21 mouse cellular contexts compared by ENCODE assay signal in the genomic region with DNA sequence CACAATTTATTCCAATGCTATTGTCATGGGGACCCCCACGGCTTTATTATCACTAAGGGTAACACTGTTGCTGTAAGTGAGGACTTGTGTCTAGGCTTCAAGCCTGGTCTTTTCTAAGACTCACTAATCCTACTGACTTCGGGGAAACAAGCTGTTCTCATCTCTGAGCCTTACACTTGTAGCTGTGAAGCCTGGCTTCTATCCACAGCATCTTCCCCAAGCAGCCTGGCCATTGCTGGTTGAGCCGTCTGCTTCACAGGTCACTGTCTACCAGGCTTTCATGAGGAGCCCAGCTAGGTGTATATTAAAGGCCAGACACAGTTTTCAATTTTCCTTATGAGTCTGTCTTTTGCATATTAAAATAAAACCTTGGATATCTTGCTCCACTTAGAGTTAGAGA.
DNase-seq lines count a peak whose midpoint lies in the region; ATAC-seq and TF ChIP-seq lines count a peak whose summit lies in the region.
"Had no signal": no experiment of that assay in that cellular context is flagged by ENCODE, and none has a peak within 500 bp of the region (broad histone marks: within the 10 kb centered on the region; RNA-seq: fewer than 3 reads in every experiment).

No protein-coding gene starts in this region.

- no peaks in the 10 kb centered on the region for H3K36me3 ChIP-seq in forebrain, postnatal 0 days (ENCODE audit: insufficient read depth)
- H3K36me3 ChIP-seq in forebrain, embryonic 14.5 days (ENCODE audit: control insufficient read depth, insufficient read depth, low read length) = no peaks in the 10 kb centered on the region
- H3K36me3 ChIP-seq in hindbrain, postnatal 0 days (ENCODE audit: insufficient read depth, low read length) = no peaks in the 10 kb centered on the region
- no peaks in the 10 kb centered on the region for H3K36me3 ChIP-seq in hindbrain, embryonic 12.5 days
- H3K36me3 ChIP-seq: embryonic facial prominence, embryonic 12.5 days; embryonic facial prominence, embryonic 15.5 days; heart, embryonic 10.5 days; heart, embryonic 13.5 days; intestine, embryonic 15.5 days had no signal

- H3K9ac ChIP-seq in forebrain, postnatal 0 days = no peak overlapping the region
- H3K9ac ChIP-seq in forebrain, embryonic 14.5 days (ENCODE audit: low read length) = no peak overlapping the region
- H3K9ac ChIP-seq in hindbrain, postnatal 0 days (replicated peaks; ENCODE audit: low read length) = no peak overlapping the region
- H3K9ac ChIP-seq in hindbrain, embryonic 12.5 days = no peak overlapping the region
- H3K9ac ChIP-seq: embryonic facial prominence, embryonic 12.5 days; embryonic facial prominence, embryonic 15.5 days; heart, embryonic 13.5 days; hindbrain, embryonic 14.5 days; intestine, embryonic 15.5 days had no signal

- 60% methylated on average over 3 of the region's 3 CpGs for WGBS in forebrain, postnatal 0 days
- WGBS in forebrain, embryonic 14.5 days = 83% methylated on average over 3 of the region's 3 CpGs
- 58% methylated on average over 3 of the region's 3 CpGs for WGBS in hindbrain, postnatal 0 days
- 82% methylated on average over 3 of the region's 3 CpGs for WGBS in hindbrain, embryonic 12.5 days

- H3K4me1 ChIP-seq in forebrain, postnatal 0 days (ENCODE audit: insufficient read depth) = no peaks in the 10 kb centered on the region
- no peaks in the 10 kb centered on the region for H3K4me1 ChIP-seq in forebrain, embryonic 14.5 days (ENCODE audit: control insufficient read depth, insufficient read depth, low read length)
- no peaks in the 10 kb centered on the region for H3K4me1 ChIP-seq in hindbrain, postnatal 0 days (ENCODE audit: insufficient read depth, low read length)
- 0 out of 2 replicates have a peak, but pooled peaks cover 3% of the 10 kb centered on the region for H3K4me1 ChIP-seq in hindbrain, embryonic 12.5 days
- H3K4me1 ChIP-seq: embryonic facial prominence, embryonic 12.5 days; embryonic facial prominence, embryonic 15.5 days; heart, embryonic 10.5 days; heart, embryonic 13.5 days; intestine, embryonic 15.5 days had no signal

- H3K4me3 ChIP-seq in forebrain, postnatal 0 days (ENCODE audit: low read depth, low read length) = no peak overlapping the region
- no peak overlapping the region for H3K4me3 ChIP-seq in forebrain, embryonic 14.5 days (ENCODE audit: low read depth, low read length)
- H3K4me3 ChIP-seq in hindbrain, postnatal 0 days (ENCODE audit: low read length) = no peak overlapping the region
- no peak overlapping the region for H3K4me3 ChIP-seq in hindbrain, embryonic 12.5 days
- H3K4me3 ChIP-seq: embryonic facial prominence, embryonic 12.5 days; embryonic facial prominence, embryonic 15.5 days; heart, adult 2 months; heart, embryonic 10.5 days; heart, embryonic 13.5 days; intestine, embryonic 15.5 days had no signal

- no peak for TF ChIP-seq CTCF in forebrain, postnatal 0 days (IDR thresholded peaks at IDR 0.05; ENCODE audit: low read depth)
- no peak for TF ChIP-seq CTCF in hindbrain, postnatal 0 days (IDR thresholded peaks at IDR 0.05; ENCODE audit: low read depth)

- H3K9me3 ChIP-seq in forebrain, postnatal 0 days (ENCODE audit: low read length) = no peaks in the 10 kb centered on the region
- H3K9me3 ChIP-seq in forebrain, embryonic 14.5 days (replicated peaks; ENCODE audit: control insufficient read depth, low read length) = no peaks in the 10 kb centered on the region
- H3K9me3 ChIP-seq in hindbrain, postnatal 0 days (ENCODE audit: low read length) = no peaks in the 10 kb centered on the region
- H3K9me3 ChIP-seq in hindbrain, embryonic 12.5 days (replicated peaks) = no peaks in the 10 kb centered on the region
- H3K9me3 ChIP-seq: embryonic facial prominence, embryonic 12.5 days; embryonic facial prominence, embryonic 15.5 days; G1E; heart, embryonic 10.5 days; heart, embryonic 13.5 days; intestine, embryonic 15.5 days had no signal

- DNase-seq in cerebellum, adult 9-10 months = peak; percentile 32
- no peak for DNase-seq in cerebellum, adult 9-11 months
- DNase-seq in forebrain, postnatal 0 days = no peak
- DNase-seq in forebrain, embryonic 14.5 days (ENCODE audit: low spot score) = no peak
- DNase-seq in hindbrain, postnatal 0 days (ENCODE audit: low spot score) = no peak
- DNase-seq: adrenal gland, postnatal 10 days; adrenal gland, postnatal 36 days; gastrocnemius, postnatal 25 days; heart, adult 2 months; heart, postnatal 14 days; kidney, adult 11 months; kidney, adult 8-10 months had no signal

- no peak overlapping the region for H3K4me2 ChIP-seq in forebrain, postnatal 0 days (ENCODE audit: low read depth)
- no peak overlapping the region for H3K4me2 ChIP-seq in forebrain, embryonic 14.5 days (ENCODE audit: low read length)
- H3K4me2 ChIP-seq in hindbrain, postnatal 0 days (ENCODE audit: low read depth, low read length) = no peak overlapping the region
- H3K4me2 ChIP-seq in hindbrain, embryonic 12.5 days (replicated peaks) = no peak overlapping the region
- H3K4me2 ChIP-seq: embryonic facial prominence, embryonic 12.5 days; embryonic facial prominence, embryonic 15.5 days; heart, embryonic 13.5 days; hindbrain, embryonic 14.5 days; intestine, embryonic 15.5 days had no signal

- H3K27me3 ChIP-seq in forebrain, postnatal 0 days (ENCODE audit: insufficient read depth, low read length) = peaks cover 5% of the 10 kb centered on the region; the same call in 1 of the 2 replicates
- H3K27me3 ChIP-seq in forebrain, embryonic 14.5 days (replicated peaks; ENCODE audit: control insufficient read depth, insufficient read depth, low read length) = 0 out of 2 replicates have a peak, but pooled peaks cover 4% of the 10 kb centered on the region
- H3K27me3 ChIP-seq in hindbrain, postnatal 0 days (ENCODE audit: insufficient read depth, low read length) = no peaks in the 10 kb centered on the region
- peaks cover under 1% of the 10 kb centered on the region; the same call in 1 of the 2 replicates for H3K27me3 ChIP-seq in hindbrain, embryonic 12.5 days
- H3K27me3 ChIP-seq: embryonic facial prominence, embryonic 12.5 days; heart, embryonic 13.5 days; intestine, embryonic 15.5 days; Patski had no signal

- H3K27ac ChIP-seq in forebrain, postnatal 0 days (ENCODE audit: low read depth, low read length) = no peak overlapping the region
- no peak overlapping the region for H3K27ac ChIP-seq in forebrain, embryonic 14.5 days (ENCODE audit: low read depth, low read length)
- H3K27ac ChIP-seq in hindbrain, postnatal 0 days = peak overlapping the region; percentile 67; the same call in 1 of the 2 replicates
- H3K27ac ChIP-seq in hindbrain, embryonic 12.5 days = no peak overlapping the region
- H3K27ac ChIP-seq: embryonic facial prominence, embryonic 12.5 days; embryonic facial prominence, embryonic 15.5 days; heart, adult 2 months; heart, embryonic 10.5 days; heart, embryonic 13.5 days; intestine, embryonic 15.5 days had no signal

- ATAC-seq in forebrain, postnatal 0 days = peak; percentile 38; the same call in 1 of the 2 replicates
- no peak for ATAC-seq in forebrain, embryonic 14.5 days
- ATAC-seq in hindbrain, postnatal 0 days = peak; percentile 46
- no peak for ATAC-seq in hindbrain, embryonic 12.5 days (ENCODE audit: low FRiP score)
- ATAC-seq: intestine, embryonic 15.5 days; Patski had no signal

Comparison
In these comparisons a context has a peak if more than half of its experiments do, and no peak if none do; other contexts are left out.
1. ATAC-seq: peak in forebrain, postnatal 0 days (single experiment) and hindbrain, postnatal 0 days (single experiment); none in forebrain, embryonic 14.5 days (single experiment) and hindbrain, embryonic 12.5 days (single experiment).